Mouse (Mus musculus) liver, embryonic 14.5 days (tissue): ENCODE data around the gene Wdr31. TPM values are rescaled to one million over a fixed set of nuclear protein-coding genes. Genes with fewer than 3 reads are reported as not detected.

Experiments
- ATAC-seq: fragments of 200-750 bp; cut with Nextera tagmentation; 2 replicates; pipeline ENCODE4 v1.8.0; 2017; ENCODE audit warnings: moderate number of reproducible peaks, mild to moderate bottlenecking, moderate library complexity; ENCODE audit not compliant: insufficient read depth
- DNase-seq, 3 experiments: peaks; one replicate each; pipeline ENCODE4 v3.0.0-alpha.2; 2012 to 2013; ENCODE audit warnings: low read depth in 3 of 3, low spot score in 3 of 3
- H3K27ac ChIP-seq: fragments of 300-500 bp; sonication (generic); 2 replicates; pipeline ENCODE4 v1.5.1; 2014; ENCODE audit warnings: moderate library complexity, mild to moderate bottlenecking, control low read depth, inconsistent platforms
- H3K27me3 ChIP-seq: fragments of 300-500 bp; sonication (generic); 2 replicates; pipeline ENCODE4 v1.6.1; 2014; ENCODE audit warnings: mild to moderate bottlenecking, low read length, moderate library complexity; ENCODE audit not compliant: control insufficient read depth, insufficient read depth
- H3K36me3 ChIP-seq: fragments of 300-500 bp; sonication (generic); replicated peaks from 2 replicates; pipeline ENCODE4 v1.6.1; 2014; ENCODE audit warnings: low read depth; ENCODE audit not compliant: control insufficient read depth, insufficient read depth
- H3K4me1 ChIP-seq, 2 experiments: fragments of 200-500 bp in 1 of 2; fragments of 300-500 bp in 1 of 2; sonication (generic) in 1 of 2; replicated peaks; 2 replicates each; pipeline ENCODE4 v1.6.1; 2012 to 2014; ENCODE audit warnings: antibody characterized with exemption in 1 of 2, inconsistent platforms in 1 of 2, low read length in 1 of 2; ENCODE audit not compliant: control insufficient read depth in 2 of 2, insufficient read depth in 2 of 2
- H3K4me2 ChIP-seq: fragments of 300-500 bp; sonication (generic); 2 replicates; pipeline ENCODE4 v1.6.1; 2014; ENCODE audit warnings: low read depth, mild to moderate bottlenecking, control low read depth, moderate library complexity
- H3K4me3 ChIP-seq, 2 experiments: fragments of 200-500 bp in 1 of 2; fragments of 300-500 bp in 1 of 2; sonication (generic) in 1 of 2; 2 replicates each; pipeline ENCODE4 v1.5.1; 2012 to 2014; ENCODE audit warnings: low read depth in 2 of 2, low read length in 2 of 2, mild to moderate bottlenecking in 2 of 2, control low read depth in 1 of 2, inconsistent platforms in 1 of 2, moderate library complexity in 1 of 2; ENCODE audit not compliant: insufficient read depth in 1 of 2
- H3K9ac ChIP-seq: fragments of 300-500 bp; sonication (generic); replicated peaks from 2 replicates; pipeline ENCODE4 v1.6.1; 2014; ENCODE audit warnings: mild to moderate bottlenecking, control low read depth, moderate library complexity
- H3K9me3 ChIP-seq: fragments of 300-500 bp; sonication (generic); 2 replicates; pipeline ENCODE4 v1.6.1; 2016; ENCODE audit warnings: low read length, mixed read lengths; ENCODE audit not compliant: control insufficient read depth
- CTCF ChIP-seq: IDR thresholded peaks from 2 replicates; pipeline ENCODE4 v1.5.1; 2016; ENCODE audit warnings: antibody characterized with exemption, low read depth, control low read depth
- EP300 ChIP-seq: IDR thresholded peaks from 2 replicates; pipeline ENCODE4 v1.6.1; 2016; ENCODE audit warnings: antibody characterized with exemption, low read depth
- WGBS: fragments of 180-500 bp; shearing (Covaris S2); extraction: QIAGEN DNeasy Blood & Tissue Kit; methylation state at CpG from one replicate; pipeline ENCODE4 v1.1.7; 2014; ENCODE audit not compliant: insufficient replicate concordance; 5-methylcytosine and 5-hydroxymethylcytosine counted together
- polyA plus RNA-seq, 2 experiments: library from polyadenylated mRNA; depleted of rRNA in 1 of 2; stranded (reverse) in 1 of 2; unstranded in 1 of 2; fragments of >200 nt; fragmentation: Nextera tagmentation in 1 of 2; extraction: Ambion mirVana in 1 of 2; gene quantifications; 2 replicates each; pipeline versions ENCODE4 v1.2.1 to v1.2.3; 2012 to 2014

Gene Wdr31
- polyA plus RNA-seq (2012; rRNA removed): 0.58 and 0.83 TPM in 2 replicates
- 1.6 and 1.7 TPM in 2 replicates for polyA plus RNA-seq (2014; fragmentation: Nextera tagmentation; extraction: Ambion mirVana)

DNA sequence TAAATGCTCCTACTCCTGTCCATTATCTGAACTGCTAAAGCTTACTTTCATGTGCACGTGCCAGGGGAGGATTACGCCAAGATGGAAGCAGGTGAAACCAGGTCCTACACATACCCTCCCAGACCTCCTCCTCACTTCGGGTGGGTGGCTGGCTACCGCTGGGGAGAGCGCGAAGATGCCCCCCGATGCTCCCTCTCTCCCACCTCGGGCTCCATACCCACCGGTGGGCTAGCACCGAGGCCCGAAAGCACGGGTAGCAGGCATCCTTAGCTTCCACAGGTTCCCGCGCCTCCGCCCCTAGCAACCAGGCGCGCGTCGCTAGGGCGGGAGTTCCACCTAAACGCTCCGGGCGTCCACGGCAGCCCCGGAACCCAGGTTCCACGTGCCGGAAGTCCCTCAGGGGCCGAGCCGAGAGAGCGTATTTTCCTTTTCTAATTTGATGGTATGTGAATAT is at the start of gene Wdr31:
Wdr31 (minus strand) TSS at position 299 of the 454 bp plus-strand sequence.
- TF ChIP-seq CTCF: no peak
- no peak for TF ChIP-seq EP300
- DNase-seq (peak; percentile 60 to 67 (median 64)), ATAC-seq (peak; percentile 91)
- peak within 1 kb of the TSS; percentile 58 for H3K9ac ChIP-seq
- H3K4me3 ChIP-seq: peak within 1 kb of the TSS; percentile 67 to 86
- WGBS: 1% methylated on average over 30 of the region's 30 CpGs
- H3K4me2 ChIP-seq: peak within 1 kb of the TSS; percentile 90
- no peaks in the 10 kb centered on the region for H3K27me3 ChIP-seq
- no peak within 1 kb of the TSS for H3K27ac ChIP-seq
- H3K36me3 ChIP-seq: no peaks in the 10 kb centered on the region
- H3K4me1 ChIP-seq: peaks cover 5 to 7% of the 10 kb centered on the region in 2 experiments; a peak in 3 of 4 replicates
- no peaks in the 10 kb centered on the region for H3K9me3 ChIP-seq

DNA sequence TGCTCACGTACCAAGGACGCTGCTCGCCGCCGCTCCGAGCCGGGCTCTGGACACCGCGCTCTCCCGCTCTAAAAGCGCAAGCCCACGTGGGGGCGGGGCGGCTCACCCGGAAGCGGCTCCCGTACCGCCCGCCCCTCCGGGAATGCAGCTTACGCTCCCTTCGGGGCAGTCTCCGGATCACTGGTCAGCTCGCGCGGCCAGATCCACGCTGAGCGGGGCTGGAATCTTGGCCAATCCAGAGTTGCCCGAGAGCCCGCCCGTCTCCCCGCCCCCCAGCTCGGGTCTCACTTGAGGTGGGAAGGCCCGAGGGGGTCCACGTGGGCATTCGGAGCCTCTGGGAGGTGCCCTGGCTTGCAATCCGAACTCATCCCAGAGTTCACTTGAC is 49.1 kb upstream of the Wdr31 start, which contains the start of gene Alad:
Alad (minus strand) TSS at position 70 of the 385 bp plus-strand sequence.
- TF ChIP-seq EP300 (no peak), CTCF (no peak)
- WGBS: under 1% methylated on average over 37 of the region's 37 CpGs

DNA sequence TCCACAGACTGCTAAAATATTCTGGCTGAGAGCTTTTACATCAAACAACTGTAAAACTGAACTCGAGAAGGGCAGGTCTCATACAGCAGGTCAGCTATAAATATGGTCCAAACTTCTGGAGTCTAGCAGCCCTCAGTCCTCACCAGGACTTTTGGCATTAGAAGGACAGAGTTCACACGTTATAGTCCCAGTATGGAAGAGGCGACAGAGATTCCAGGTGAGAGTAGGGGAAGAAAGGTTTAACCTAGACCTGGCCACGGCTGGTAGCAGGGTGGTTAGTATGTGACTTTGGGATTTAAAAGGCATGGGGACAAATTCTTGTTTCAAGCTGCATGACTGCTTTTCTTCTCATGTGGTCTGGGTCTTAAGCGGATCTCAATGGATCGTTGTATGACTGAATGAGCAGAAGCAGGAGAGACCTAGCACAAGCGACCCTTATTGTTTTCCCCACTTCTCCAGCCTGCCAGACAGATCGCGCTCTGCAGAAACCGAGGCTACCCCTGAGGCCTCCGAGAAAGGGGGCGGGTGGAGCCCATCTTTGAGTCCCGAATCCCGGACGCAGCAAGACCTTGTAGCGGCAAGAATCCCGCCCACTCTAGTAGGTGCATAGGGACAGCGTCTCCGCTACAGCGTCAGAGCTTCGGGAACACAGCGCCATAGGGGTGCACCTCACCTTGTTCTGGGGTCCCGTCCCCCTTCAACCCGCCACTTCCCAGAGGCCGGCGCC is 48.6 kb upstream of the Wdr31 start:
- Histone ChIP-seq H3K27ac (peak overlapping the region; percentile 98), H3K4me1 (peaks cover 13 to 36% of the 10 kb centered on the region in 2 experiments), H3K9ac (peak overlapping the region; percentile 100), H3K4me3 (peak overlapping the region; percentile 92 to 98), H3K9me3 (no peaks in the 10 kb centered on the region), H3K4me2 (peak overlapping the region; percentile 87), H3K36me3 (peaks cover 23% of the 10 kb centered on the region), H3K27me3 (no peaks in the 10 kb centered on the region)
- 2% methylated on average over 26 of the region's 26 CpGs for WGBS
- ATAC-seq (peak; percentile 14), DNase-seq (no peak)
- TF ChIP-seq EP300 (no peak), CTCF (no peak)

More for the DNA sequence above, 49.1 kb upstream of the Wdr31 start, which contains the start of gene Alad:
- H3K27me3 ChIP-seq: no peaks in the 10 kb centered on the region
- H3K4me3 ChIP-seq: peak within 1 kb of the TSS; percentile 92 to 98
- DNase-seq: peak; percentile 74 to 88 (median 77)
- H3K4me2 ChIP-seq: peak within 1 kb of the TSS; percentile 87
- peak within 1 kb of the TSS; percentile 100 for H3K9ac ChIP-seq
- no peaks in the 10 kb centered on the region for H3K9me3 ChIP-seq
- H3K27ac ChIP-seq: peak within 1 kb of the TSS; percentile 98
- peak; percentile 56 for ATAC-seq
- H3K4me1 ChIP-seq: peaks cover 13 to 35% of the 10 kb centered on the region in 2 experiments
- peaks cover 20% of the 10 kb centered on the region for H3K36me3 ChIP-seq

DNA sequence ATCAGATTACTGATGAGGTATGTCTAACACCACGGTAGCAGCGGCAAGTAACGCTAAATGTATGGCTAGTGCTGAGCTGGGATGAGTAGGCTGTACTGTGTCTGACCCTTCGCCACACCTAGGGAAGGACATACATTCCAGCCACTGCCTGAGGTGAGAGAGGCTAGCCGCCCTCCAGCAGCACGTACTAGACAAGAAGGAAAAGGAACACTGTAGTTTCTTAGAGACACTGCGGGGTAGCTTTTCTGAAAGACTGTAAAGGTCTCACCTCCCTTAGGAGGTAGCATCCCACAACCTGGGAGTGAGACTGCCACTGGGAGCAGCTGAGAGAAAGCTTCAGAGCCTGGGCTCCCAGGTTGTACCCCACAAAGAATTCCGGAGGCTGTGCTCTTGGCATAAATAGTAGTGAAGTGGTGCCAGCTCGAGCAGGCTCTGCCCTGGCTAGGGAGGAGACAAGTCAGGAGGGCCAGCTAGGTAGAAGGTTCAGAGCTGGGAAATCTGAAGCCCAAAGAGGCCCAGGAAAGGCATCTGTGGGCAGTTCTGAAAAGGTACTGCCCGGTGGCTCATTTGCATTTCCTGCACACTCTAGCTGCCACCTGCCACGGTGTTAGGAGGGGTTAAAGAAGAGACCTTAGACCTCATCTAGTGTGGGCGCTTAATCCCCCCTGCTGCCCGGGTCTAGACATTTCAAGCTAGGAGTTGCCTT is 47.9 kb upstream of the Wdr31 start:
- peak overlapping the region; percentile 92 to 98 for H3K4me3 ChIP-seq
- TF ChIP-seq CTCF: peak; percentile 15; the same call in 1 of the 2 replicates
- no peak for TF ChIP-seq EP300
- ATAC-seq (no peak), DNase-seq (no peak)
- peaks cover 30% of the 10 kb centered on the region for H3K36me3 ChIP-seq
- H3K4me2 ChIP-seq: peak overlapping the region; percentile 87
- WGBS: 28% methylated on average over 13 of the region's 13 CpGs
- peaks cover 17 to 37% of the 10 kb centered on the region in 2 experiments for H3K4me1 ChIP-seq
- no peaks in the 10 kb centered on the region for H3K9me3 ChIP-seq
- peak overlapping the region; percentile 100 for H3K9ac ChIP-seq
- H3K27me3 ChIP-seq: no peaks in the 10 kb centered on the region
- peak overlapping the region; percentile 98 for H3K27ac ChIP-seq
